Mouse (Mus musculus) embryo, embryonic 9.5 days (tissue): ENCODE measurements around the gene Bud13.
"Not testable (repeated sequence)": the region's sequence is repeated elsewhere in the genome, so short reads cannot be mapped to it uniquely, and the experiment has no call there.

Source experiments
- DNase-seq: peaks from one replicate; pipeline ENCODE4 v3.0.0-alpha.2; 2017; ENCODE audit errors: extremely low spot score

Bud13 gene

DNA sequence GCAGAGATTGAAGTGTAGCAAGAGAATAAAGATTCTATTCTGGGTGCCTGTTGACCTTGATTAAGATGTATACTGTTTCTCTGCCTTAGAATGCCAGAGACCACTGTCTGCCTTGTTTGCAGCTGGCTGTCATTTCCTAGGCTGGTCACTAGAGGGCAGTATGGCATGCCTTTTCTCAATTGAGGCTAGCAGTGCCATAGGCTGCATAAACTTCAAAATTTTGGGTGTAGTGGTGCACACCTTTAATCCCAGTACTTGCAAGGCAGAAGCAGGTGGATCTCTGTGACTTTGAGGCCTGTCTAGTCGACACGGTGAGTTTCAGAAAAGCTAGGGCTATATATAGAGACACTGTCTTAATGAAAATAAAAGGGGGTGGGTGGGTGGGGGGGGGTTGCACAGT is 19.3 kb downstream of the Bud13 start:
- DNase-seq, result peak; percentile 57

- DNase-seq, result peak; percentile 12
Observed at GRCm38 (mm10) chr9:46309121-46309520, 26.3 kb downstream of the Bud13 start.

DNA sequence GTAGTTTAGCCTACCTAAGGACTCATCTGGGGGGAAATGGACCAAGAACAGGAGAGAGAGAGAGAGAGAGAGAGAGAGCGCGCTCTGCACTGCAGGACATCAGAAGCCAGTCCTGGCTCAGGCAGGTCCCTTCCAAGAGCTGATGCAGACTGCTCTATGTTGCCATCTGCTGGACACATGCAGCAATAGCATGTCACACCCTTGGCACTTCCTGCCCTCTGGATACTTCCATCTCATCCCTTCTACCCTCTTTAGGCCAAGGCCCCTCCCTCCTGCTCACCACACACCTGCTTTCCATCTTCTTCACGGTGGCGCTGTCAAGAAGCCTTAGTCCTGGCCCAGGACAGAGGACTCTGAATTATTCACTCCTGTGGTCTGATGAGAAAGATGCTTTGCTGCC is 31.7 kb downstream of the Bud13 start:
- peak; percentile 79 for DNase-seq

DNA sequence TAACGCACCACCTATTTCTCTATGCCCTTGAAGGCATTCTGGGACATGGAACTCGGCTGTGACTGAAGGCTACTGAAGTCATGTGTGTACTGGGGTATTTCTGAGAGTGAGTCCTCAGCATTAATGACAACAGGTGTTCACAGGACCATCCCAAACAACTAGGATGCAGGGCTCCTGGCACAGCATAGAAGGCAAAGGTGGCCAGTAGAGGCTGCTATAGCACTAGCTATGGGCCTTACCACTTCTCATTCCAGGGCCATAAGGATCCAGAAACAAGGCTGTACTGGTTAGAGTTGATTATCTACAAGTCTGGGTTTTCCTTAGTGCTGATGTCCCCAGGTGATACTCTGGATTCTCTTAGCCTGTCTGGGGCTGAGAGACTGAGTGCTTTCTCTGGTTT is 32.1 kb downstream of the Bud13 start:
- no peak for DNase-seq

GRCm38 (mm10) chr9:46315807-46316365 is 33.1 kb downstream of the Bud13 start:
- no peak for DNase-seq

DNA sequence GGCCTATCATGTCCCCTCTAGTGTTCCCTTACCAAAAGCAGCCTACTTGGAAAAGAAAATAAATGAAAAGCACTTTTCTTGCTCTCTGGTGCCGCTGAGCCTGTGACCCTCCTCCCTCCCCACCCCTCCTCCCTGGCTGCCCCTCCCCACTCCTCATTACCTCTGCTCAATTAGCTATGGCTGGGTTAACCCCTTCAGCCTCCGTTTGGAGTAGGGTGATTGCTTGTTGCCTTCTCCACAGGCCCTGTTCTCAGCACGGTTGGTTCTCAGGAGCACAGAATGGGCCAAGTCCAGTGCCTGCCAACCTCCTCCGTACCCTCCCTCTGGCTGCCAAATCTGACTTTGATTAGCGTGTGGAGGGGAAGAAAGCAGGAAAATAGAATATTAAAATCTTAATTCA is 33.6 kb downstream of the Bud13 start:
- DNase-seq, result no peak

- no peak for DNase-seq
Observed at GRCm38 (mm10) chr9:46316909-46317308, 34.1 kb downstream of the Bud13 start.

- DNase-seq, result no peak
Observed at GRCm38 (mm10) chr9:46317957-46318356, 35.1 kb downstream of the Bud13 start.

DNA sequence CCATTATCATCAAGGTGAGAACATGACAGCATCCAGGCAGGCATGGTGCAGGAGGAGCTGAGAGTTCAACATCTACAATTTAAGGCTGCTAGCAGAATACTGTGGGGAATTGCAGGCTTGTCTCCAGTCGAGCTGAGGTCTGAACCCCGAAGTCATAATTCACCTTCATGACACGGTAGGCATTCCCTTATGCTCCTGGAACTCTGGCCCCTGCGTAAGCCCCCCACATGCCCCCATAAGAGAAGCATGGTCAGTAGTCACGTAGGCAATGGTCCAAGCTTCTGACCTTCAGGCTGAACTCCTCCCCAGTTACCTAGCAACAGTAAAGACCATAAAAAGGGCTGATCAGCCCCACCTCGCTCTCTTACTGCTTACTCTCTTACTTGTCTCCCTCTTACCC is 37.1 kb downstream of the Bud13 start, which contains the start of gene 4931429L15Rik:
TSS of gene 4931429L15Rik (minus strand) at position 101 of the 400 bp plus-strand sequence.
- DNase-seq, result not testable (repeated sequence)

DNA sequence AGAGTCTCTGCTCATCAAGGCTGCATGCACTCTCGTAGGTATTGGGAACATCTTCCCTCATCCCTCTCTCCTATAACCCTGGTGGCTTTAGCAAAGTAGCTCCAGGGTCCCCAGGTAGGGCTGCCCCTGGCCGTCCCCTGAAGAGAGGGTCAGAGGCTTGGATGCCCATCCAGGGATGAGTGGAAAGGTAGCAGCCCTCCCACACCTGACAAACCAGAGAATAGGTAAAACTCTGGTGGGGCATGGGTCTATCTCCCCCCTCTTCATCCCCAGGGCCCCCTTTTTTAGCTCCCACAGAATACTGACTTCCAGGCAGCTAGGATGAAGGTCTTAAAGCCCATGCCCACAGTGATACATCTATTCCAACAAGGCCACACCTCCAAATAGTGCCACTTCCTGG is 37.7 kb downstream of the Bud13 start:
- DNase-seq, result no peak

DNA sequence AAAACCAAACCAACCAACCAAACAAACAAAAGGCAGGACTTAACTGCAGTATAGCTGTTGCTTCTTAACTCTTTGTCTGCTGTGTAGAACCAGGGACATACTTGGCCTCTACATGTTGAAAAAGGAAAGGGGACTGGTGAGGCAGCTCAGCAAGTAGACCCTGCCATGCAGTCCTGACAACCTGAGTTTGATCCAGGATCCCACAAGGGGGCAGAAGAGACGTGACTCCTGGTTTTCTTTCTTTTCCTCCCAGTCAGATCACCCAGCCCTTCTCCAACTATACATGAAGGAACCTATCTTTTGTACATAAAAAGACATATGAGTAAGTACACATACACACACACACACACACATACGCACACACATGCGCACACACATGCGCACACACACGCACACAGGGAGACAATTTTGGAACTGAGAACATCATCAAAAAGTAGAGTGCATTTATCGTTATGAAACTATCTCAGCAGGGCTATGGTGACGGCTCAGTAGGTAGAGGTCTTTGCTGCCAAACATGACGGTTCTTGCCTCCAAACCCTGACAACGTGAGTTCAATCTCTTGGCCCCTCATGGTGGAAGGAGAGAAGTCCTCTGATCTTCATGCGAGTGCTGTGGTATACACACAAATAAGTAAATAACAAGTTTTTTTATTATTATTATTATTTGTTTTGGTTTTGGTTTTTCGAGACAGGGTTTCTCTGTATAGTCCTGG is 44.0 kb downstream of the Bud13 start:
- DNase-seq, result no peak

GRCm38 (mm10) chr9:46327706-46328571 is 45.1 kb downstream of the Bud13 start:
- no peak for DNase-seq

DNA sequence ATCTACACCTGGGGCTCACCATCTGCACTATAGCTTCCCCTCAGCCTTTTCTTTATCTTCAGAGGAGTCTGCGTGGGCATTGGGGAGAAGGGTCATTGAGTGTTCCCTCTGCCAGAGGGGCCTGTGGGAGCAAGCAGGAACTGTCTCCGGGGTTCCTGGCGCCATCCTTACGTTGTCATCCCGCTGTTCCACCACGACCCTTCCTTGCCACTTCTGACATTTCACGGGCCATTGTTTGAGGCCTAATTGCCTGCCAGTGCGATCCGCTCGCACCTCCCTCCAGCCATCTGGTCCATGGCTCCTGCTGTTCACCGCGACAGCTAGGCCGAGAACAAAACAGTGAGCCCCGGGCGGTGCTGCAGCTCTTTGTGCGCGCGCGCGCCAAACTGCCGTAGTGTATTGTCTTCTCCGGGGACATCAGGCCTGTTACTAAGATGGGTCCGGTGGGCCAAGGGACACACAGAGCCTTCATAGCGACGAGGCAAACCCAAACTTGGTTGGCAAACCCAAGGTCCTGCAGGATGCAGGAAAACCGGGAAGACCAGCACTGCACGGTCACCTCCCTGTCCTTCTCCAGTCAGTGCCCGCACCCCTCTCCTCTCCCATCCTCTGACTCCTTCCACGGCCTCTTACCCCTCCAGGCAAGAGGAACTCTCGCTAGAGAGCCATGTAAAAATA is 45.9 kb downstream of the Bud13 start:
- peak; percentile 86 for DNase-seq

GRCm38 (mm10) chr9:46329250-46329648 is 46.4 kb downstream of the Bud13 start:
- DNase-seq, result peak; percentile 77

- DNase-seq, result no peak
Observed at GRCm38 (mm10) chr9:46329801-46330585, 47.2 kb downstream of the Bud13 start.

DNA sequence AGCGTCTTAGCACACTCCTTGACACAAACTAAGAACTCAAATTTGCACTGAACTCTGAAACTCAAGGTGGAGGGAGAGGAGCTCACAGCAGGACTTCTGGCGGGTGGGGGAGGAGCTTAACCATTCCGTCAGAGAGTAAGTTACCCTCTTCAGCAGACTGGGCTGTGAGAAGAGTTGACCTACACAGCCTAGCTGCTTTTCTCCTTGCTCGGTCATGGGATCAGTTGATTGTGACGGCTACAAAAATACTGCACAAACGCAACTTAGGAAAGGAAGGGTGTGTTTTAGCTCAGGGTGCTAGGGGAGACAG is 47.7 kb downstream of the Bud13 start:
- DNase-seq, result no peak

DNA sequence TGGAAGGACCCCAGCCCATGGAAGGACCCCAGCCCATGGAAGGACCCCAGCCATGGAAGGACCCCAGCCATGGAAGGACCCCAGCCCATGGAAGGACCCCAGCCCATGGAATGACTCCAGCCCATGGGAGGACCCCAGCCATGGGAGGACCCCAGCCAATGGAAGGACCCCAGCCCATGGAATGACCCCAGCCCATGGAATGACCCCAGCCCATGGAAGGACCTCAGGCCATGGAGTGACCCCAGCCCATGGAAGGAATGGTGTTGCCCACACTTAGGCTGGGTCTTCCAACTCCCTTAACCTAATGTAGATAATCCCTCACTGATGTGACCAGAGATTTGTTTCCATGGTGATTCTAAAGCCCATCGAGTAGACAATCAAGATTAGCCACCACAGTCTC is 48.5 kb downstream of the Bud13 start:
- no peak for DNase-seq

GRCm38 (mm10) chr9:46334471-46335025 is 51.7 kb downstream of the Bud13 start:
- DNase-seq, result no peak

DNA sequence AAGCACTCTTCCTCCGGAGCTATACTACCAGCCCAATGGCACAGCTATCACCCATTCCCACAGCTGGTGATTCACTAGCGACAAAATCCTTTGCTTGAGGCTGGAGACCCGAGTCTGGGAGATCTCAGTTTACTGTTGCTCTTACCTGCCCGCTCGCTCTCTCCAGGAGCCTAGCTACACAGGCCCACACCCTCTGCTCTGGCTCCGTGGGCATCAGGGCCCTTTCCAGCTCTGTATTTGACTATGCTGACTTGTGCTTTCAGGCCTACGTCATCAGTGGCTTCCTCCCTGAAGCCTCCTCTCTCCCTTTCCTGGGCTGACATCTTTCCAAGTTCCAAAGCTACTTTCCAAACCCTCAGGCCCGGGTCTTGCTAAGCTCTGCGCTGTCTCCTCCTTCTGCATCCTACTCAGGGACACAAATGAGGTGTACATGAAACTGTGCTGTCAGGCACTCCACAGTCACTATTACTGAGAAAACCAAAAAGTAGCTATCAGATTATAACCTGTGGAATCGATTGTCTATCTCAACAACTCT is 52.7 kb downstream of the Bud13 start:
- no peak for DNase-seq

DNA sequence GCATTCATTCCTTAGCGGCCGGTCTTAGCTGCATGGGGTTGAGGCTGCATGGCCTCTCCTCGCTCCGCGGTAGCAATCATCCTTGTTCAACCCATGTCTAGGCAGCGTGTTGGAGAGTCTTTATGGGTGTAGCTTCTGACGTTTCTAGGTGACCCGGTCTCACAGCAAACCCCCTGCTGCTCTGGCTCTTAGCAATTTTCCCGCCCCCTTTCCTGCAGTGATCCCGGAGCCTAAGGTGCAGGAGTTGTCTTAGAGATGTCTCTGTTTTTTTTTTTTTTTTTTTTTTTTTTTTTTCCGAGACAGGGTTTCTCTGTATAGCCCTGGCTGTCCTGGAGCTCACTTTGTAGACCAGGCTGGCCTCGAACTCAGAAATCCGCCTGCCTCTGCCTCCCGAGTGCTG is 53.5 kb downstream of the Bud13 start:
- DNase-seq, result not testable (repeated sequence)

DNA sequence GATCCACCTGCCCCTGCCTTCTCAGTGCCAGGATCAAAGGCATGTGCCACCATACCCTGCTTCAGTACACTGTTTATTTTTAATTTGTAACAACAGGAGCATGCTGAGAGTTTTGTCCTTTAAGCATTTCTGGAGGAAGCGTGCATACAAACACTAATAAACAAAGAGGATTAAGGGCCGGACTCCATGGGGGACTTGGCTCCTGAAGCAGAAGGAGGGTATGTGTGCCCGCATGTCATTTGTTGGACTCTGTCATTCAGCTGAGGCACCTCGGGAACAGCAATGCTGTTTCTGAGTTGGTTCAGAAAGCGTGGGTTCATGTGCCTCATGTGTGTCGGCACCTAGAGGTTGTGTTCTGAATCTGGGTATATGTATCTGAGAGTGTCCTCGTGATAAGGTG is 54.5 kb downstream of the Bud13 start:
- DNase-seq, result no peak
